Mouse (Mus musculus) urinary bladder, postnatal 4 days (tissue): Measurements from ENCODE around the gene Grhl1.

Experiments used
- DNase-seq, 2 experiments: peaks; one replicate each; pipeline ENCODE4 v3.0.0; 2021 to 2022; ENCODE audit warnings: low spot score in 2 of 2

The Grhl1 gene

DNA sequence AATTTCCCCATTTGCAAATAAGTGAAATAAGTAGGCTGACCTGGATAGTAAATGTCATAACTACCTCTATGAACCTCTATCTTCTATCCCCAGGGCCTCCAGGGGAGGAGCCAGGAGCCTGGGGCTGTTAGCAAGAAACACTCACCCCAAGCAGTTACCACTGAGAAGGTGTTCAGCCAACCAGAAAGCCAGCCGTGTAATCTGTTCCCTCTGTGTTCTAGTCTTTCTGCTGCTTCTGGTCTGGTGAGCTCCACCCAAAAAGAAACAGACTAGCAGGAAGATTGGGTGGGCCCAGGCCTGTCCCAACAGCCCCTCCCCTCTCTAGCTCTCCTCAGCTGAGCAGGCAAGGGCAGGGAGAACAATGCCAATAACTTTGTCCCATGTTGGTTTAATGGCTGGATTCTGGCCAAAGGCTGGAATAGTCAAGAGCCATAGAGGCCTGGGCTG lies 72.1 kb downstream of the Grhl1 start:
- DNase-seq, result no peak

DNA sequence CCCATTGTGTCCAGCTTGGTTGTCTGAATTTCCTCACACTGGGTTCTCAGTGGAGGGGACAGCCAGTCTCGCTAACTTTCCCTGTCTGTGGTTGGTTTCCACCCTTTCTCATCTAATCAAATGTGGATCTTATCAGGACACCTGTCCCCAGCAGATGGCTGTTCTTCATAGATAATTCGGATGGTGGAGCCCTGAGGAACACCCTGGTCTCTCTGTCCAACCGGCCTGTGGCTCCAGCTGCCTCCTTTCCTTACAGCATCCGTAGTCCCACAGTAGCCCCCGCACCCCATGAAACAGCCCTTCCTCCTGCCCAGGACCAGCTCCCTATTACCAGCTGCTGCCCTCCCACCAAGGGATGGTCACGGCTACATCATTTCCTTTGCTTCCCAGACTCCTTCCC lies 73.8 kb downstream of the Grhl1 start:
- DNase-seq, result no peak

DNA sequence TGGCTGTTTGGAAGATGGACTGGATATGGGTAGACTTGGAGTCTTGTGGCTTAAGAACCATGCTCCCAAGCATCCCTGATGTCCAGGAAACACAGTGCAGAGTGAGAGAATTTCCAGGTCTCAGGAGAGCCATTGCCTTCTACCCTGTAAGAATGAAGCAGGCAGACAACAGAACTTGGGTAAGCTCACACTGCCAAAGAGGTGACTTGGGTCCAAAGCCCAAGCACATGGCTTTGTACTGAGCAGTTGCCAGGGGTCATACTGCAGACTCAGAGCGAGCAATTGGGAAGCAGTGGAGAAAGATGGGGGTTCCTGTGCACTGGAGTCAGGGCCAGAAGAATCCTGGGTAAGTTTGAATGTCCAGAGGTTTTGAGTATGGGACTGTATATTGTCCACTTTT lies 76.0 kb downstream of the Grhl1 start:
- DNase-seq, result no peak

DNA sequence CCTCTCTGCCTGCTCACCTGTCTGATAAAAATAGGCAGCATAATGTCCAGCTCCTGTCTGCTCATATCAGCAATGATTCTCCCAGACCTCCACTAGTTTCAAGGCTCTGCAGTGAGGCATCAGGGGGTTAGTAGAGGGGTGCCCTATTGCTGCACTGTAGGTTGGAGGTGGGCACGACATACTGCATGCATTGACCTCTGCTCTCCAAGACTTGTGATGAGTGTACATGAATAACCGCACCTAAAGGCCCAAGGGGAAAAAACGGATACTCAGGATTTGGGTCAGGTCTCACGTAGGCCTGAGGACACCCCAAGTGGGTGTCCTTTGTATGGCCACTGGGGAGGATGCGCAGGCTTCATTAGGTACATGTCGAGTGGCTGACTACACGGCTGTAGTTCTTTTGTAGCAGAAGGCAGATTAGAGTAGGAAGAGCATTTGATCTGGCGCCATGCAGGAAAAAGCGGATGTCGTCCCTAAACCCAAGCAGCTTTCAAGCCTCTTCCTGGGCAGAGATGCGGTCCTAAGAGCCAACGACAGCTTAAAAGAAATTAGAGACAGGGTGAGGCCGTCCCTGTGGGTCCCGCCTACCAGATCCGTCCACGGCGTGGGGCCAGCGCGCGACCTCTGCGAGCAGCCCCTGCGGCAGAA lies 78.5 kb downstream of the Grhl1 start:
- no peak for DNase-seq

DNA sequence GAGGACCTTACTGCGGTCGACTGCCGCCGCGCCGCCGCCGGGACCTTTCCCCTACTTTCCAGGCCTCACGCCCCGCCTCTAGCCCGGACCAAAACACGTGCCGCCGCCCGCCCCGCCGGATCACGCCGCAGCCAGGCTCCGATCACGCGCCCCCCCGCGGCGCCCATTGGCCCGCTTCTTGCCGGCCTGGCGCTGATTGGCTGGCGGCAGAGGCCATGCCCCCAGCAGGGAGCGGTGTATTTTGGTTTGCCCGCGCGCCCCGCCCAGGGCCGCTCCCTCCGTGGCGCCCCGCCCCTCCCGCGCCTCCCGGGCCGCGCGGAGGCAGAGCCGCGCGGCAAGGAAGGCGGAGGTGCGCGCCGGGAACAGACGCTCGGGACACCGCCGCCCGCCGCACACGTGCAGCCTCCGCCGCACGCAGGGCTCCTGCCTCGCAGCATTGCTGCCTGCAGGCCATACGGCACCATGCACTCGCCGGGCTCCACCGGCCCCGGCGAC lies 79.0 kb downstream of the Grhl1 start, which contains the start of gene Klf11:
Gene Klf11, plus strand, starts transcription at position 212 of the 495 bp plus-strand sequence.
- DNase-seq, result peak; percentile 98 to 99

DNA sequence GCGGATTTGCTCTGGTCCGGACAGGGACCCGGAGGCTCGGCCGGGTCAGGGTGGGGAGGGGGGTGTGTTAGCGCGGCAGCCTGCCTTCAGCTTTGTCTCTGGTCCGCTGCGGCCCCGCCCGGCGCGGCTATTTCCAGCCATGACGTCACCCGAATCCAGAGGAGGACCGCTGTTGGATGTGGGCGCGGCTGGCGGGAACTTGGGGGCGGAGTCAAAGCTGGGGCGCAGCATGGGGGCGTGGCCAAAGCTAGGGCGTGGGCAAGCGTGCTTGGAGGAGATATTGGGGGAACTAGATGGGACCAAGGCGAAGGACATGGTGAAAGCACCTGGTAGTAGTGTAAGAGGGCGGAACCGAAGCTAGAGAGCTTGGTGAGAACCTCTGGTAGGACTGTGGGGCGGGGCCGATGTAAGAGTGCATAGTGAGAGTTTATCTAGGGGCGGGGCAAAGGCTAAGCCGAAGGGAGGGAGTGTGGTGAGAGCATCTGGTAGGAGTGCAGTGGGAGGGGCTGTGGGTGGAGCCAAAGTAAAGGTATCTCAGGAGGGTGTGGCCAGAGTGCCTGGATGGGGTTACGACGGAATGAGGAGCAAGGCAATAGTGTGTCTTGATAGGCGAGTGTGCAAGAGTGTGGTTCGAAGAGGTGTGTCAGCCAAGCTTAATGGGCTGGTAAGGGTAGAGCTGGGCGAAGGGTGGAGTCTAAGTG lies 79.7 kb downstream of the Grhl1 start:
- peak; percentile 95 to 99 for DNase-seq

DNA sequence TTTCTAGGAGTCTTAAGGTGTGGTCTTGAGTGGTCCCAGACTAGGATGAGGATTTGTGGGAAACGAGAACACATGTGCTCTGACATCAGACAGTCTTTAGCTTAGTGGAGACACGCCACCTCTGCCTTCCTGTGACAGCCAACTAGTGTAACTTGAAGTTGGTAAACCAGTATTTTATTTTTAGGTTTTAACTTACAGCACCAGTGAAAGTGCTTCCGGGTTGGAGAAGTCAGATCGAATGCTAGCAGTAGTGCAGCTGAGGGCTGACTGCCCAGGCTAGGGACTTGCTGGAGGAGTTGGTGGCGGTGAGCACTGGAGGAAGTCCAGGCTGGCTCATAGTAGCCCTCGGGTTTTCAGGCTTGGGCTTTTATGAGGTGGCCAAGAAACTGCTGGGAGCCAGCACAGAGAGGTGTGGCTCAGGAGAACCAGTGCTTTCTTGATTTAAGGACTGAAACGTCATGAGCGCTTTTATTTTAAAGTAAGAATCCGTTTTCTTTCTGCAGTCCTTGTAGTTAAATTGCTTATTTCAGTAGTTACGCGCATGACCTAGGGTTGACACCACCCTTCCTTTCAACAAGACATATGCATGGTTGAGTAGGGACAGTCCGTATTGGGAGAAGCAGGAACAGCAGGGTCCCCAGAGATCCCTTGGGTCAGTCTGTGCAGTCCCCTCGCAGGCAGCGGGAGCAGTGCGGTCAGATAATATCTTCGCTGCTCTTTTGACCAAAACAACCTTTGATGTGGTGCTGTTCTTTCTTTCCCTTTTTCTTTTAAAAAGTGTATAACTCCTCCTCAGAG lies 82.2 kb downstream of the Grhl1 start:
- no peak for DNase-seq

DNA sequence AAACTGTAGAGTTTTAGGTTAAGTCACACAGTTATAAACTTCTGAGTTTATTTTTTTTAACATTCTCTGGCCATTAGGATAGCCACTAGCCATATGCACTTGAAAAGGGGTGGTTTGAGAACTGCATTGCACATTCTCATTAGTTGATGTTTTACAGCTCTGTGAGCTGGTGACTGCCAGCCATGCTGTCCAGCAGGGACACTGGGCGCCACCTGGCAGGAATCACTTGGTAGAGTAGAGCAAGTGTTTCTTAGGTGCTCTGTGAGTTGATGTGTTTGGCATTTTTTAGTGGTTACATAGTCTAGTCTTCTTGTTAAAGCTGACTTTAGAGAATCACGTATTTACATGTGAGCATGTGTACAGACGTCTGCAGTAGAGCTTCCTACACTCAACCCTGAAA lies 84.4 kb downstream of the Grhl1 start:
- no peak for DNase-seq

DNA sequence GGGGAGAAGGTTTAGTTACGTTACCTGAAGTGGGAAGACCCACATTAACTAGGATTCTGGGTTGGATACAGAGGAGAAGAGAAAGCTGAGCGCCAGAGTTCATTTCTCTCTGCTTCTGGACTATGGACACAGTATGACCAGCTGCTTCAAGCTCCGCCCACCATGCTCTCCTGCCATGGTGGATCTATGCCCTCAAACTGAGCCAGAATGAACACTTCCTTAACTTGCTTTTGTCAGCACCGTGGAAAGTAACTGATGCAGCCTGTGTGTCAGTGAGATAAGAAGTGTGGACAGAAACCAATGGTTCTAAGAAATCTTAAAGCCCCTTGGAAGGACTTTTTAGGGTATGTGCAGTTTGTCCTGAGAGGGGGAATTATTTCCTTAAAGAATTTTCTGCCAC lies 86.9 kb downstream of the Grhl1 start:
- DNase-seq, result no peak

DNA sequence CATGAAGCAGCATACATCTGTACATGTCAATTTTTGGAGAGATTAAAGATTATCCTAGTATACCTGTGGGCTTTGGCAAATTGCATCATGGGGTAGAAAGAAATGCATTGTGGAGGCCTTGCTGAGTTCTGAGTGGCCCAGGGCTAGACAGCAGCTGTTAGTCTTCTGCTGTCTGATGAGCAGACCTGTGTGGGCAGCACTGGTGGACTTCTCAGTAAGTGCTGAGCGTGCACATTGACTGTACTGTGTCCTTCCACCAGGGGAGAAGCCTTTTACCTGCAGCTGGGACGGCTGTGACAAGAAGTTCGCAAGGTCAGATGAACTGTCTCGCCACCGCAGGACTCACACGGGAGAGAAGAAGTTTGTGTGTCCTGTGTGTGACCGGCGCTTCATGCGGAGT lies 87.8 kb downstream of the Grhl1 start:
- no peak for DNase-seq

DNA sequence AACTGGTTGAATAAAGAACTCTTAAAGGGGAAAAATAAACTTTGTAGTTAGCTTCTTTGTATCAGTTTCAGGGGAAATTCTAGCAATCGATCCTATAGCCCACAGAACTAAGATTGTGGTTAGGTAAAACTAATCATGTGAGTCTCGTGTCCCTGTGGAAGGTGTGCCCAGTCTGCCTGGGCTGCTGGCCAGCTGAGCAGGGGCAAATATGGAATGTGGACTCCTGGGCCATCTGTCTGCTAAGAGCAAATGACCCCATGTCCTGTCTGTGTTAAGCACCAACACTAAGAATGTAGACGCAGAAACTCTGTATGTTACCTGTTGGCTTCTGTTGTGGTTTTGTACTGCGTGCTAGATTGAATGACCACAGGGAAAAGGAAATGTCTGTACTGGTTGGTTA lies 89.0 kb downstream of the Grhl1 start:
- no peak for DNase-seq

DNA sequence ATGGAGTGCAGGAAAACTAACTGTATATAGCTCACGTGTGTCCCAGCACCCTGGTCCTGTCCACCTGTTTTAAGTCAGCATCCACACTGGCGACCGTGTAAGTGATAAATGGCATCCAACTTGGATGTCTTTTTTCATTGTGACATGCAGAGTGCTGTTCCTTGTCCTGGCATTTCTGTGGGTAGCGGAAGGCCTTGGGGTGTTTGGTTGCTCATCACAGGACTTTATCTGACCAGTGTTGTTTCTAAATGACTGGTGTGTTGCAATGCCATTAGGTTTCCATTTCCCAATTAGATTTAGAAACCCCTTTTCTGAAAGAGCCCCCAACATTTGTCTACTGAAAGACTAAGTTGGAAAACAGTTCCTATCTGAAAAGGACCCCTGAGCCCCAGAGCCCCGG lies 90.0 kb downstream of the Grhl1 start:
- no peak for DNase-seq
